Mouse (Mus musculus) liver, embryonic 16.5 days (tissue): Measurements from ENCODE around the gene Wars2. TPM values are rescaled to one million over a fixed set of nuclear protein-coding genes. Genes with fewer than 3 reads are reported as not detected.

Experiments
- ATAC-seq: fragments of 200-750 bp; cut with Nextera tagmentation; 2 replicates; pipeline ENCODE4 v1.8.0; 2017; ENCODE audit warnings: low read depth, mild to moderate bottlenecking, moderate number of reproducible peaks, moderate library complexity
- H3K27ac ChIP-seq: fragments of 300-500 bp; sonication (generic); 2 replicates; pipeline ENCODE4 v1.5.1; 2014; ENCODE audit warnings: mild to moderate bottlenecking, low read length
- H3K27me3 ChIP-seq: fragments of 300-500 bp; sonication (generic); 2 replicates; pipeline ENCODE4 v1.6.1; 2014; ENCODE audit warnings: low read depth, low read length, mixed read lengths; ENCODE audit not compliant: control insufficient read depth, insufficient read depth
- H3K36me3 ChIP-seq: fragments of 300-500 bp; sonication (generic); 2 replicates; pipeline ENCODE4 v1.6.1; 2014; ENCODE audit warnings: mild to moderate bottlenecking; ENCODE audit not compliant: control insufficient read depth, insufficient read depth
- H3K4me1 ChIP-seq: fragments of 300-500 bp; sonication (generic); 2 replicates; pipeline ENCODE4 v1.6.1; 2014; ENCODE audit warnings: low read depth, low read length, mixed read lengths; ENCODE audit not compliant: control insufficient read depth
- H3K4me2 ChIP-seq: fragments of 300-500 bp; sonication (generic); 2 replicates; pipeline ENCODE4 v1.6.1; 2014; ENCODE audit warnings: low read depth, low read length, mixed read lengths
- H3K4me3 ChIP-seq: fragments of 300-500 bp; sonication (generic); 2 replicates; pipeline ENCODE4 v1.5.1; 2014; ENCODE audit warnings: low read depth, mild to moderate bottlenecking, low read length
- H3K9ac ChIP-seq: fragments of 300-500 bp; sonication (generic); 2 replicates; pipeline ENCODE4 v1.6.1; 2014; ENCODE audit warnings: low read depth, low read length
- H3K9me3 ChIP-seq: fragments of 300-500 bp; sonication (generic); replicated peaks from 2 replicates; pipeline ENCODE4 v1.6.1; 2016; ENCODE audit warnings: low read length; ENCODE audit not compliant: control insufficient read depth
- WGBS: fragments of 180-500 bp; shearing (Covaris S2); extraction: QIAGEN DNeasy Blood & Tissue Kit; methylation state at CpG from one replicate; pipeline ENCODE4 v1.1.7; 2014; ENCODE audit not compliant: insufficient replicate concordance; 5-methylcytosine and 5-hydroxymethylcytosine counted together
- polyA plus RNA-seq: library from polyadenylated mRNA; unstranded; fragments of >200 nt; fragmentation: Nextera tagmentation; extraction: Ambion mirVana; gene quantifications from 2 replicates; pipeline ENCODE4 v1.2.1, GENCODE M21; 2015

Wars2 gene
- polyA plus RNA-seq, 1 experiment from 2014 or later, result 2.5 TPM

DNA sequence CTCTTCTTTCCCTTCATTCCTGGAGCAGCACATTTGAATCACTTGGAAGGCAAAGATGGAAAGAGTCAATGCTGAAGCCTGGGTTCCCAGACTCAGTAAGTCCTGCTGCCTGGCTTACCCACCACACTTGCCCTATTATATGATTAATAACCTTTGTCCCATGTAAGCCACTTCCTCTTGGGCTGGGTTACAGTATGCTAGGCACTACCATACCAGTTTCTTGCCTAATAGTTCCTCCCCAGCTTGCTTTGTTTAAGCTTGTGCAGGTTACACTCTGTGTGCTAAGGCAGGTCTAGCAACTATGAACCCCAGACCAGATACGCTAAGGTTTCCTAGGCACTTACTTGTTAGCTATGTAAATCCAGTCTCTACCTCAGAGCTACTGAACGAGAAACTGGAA, 86.9 kb downstream of the Wars2 start:
- H3K4me1 ChIP-seq, result no peaks in the 10 kb centered on the region
- no peak for ATAC-seq
- WGBS, result 58% methylated on average over 2 of the region's 2 CpGs
- H3K4me2 ChIP-seq, result no peak overlapping the region
- no peaks in the 10 kb centered on the region for H3K36me3 ChIP-seq
- H3K27ac ChIP-seq, result no peak overlapping the region
- H3K9me3 ChIP-seq, result no peaks in the 10 kb centered on the region
- H3K4me3 ChIP-seq, result no peak overlapping the region
- no peak overlapping the region for H3K9ac ChIP-seq
- H3K27me3 ChIP-seq, result no peaks in the 10 kb centered on the region

- H3K27me3 ChIP-seq, result peaks cover 51% of the 10 kb centered on the region
- no peak for ATAC-seq
Observed at GRCm38 (mm10) chr3:99233393-99234318, 92.8 kb downstream of the Wars2 start.

GRCm38 (mm10) chr3:99234319-99234869, 93.5 kb downstream of the Wars2 start:
- H3K4me2 ChIP-seq, result no peak overlapping the region

More at GRCm38 (mm10) chr3:99233393-99234318, 92.8 kb downstream of the Wars2 start:
- H3K9ac ChIP-seq, result no peak overlapping the region
- no peaks in the 10 kb centered on the region for H3K36me3 ChIP-seq
- no peak overlapping the region for H3K4me2 ChIP-seq
- H3K9me3 ChIP-seq, result no peaks in the 10 kb centered on the region
- no peak overlapping the region for H3K4me3 ChIP-seq
- 5% methylated on average over 20 of the region's 20 CpGs for WGBS
- H3K27ac ChIP-seq, result no peak overlapping the region
- no peaks in the 10 kb centered on the region for H3K4me1 ChIP-seq

DNA sequence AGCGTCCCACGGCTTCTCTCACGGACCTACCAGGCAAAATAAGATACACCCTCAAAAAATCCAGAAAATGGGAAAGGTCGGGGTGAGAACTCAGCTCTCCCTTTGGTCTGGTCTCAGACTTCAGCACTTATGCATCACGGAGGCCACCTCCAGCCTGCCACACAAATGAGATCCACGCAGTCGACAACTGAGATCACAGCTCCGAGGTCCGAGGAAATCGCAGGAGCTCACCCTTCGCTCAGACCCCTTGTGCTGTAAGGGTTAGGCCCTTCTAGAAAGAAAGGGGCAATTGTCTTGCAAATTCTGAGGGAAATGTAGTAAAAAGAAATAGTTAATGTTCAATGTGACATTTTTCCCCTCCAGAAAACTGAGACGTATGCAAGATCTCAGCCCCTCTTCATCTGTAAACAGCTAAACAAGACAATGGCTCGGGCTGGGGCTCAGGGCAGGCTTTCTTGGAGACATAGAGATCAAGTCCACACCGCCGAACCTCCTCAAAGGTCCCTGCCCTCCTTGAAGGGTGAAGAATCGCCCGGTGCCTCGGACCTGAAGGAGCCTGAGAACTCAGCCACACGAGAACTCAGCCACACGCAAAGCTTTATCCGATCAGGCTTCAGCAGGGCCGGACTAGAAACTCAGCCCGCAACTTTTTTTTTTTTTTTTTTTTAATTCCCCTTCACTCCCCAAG, 94.4 kb downstream of the Wars2 start:
- Histone ChIP-seq H3K27me3 (peaks cover 65% of the 10 kb centered on the region), H3K9ac (no peak overlapping the region), H3K9me3 (no peaks in the 10 kb centered on the region), H3K4me1 (no peaks in the 10 kb centered on the region), H3K27ac (no peak overlapping the region), H3K36me3 (no peaks in the 10 kb centered on the region), H3K4me3 (no peak overlapping the region), H3K4me2 (no peak overlapping the region)
- ATAC-seq, result no peak
- 2% methylated on average over 23 of the region's 23 CpGs for WGBS

More at GRCm38 (mm10) chr3:99234319-99234869, 93.5 kb downstream of the Wars2 start:
- Histone ChIP-seq H3K36me3 (no peaks in the 10 kb centered on the region), H3K9me3 (no peaks in the 10 kb centered on the region), H3K27ac (no peak overlapping the region), H3K27me3 (peaks cover 57% of the 10 kb centered on the region), H3K4me3 (no peak overlapping the region), H3K9ac (no peak overlapping the region), H3K4me1 (no peaks in the 10 kb centered on the region)
- 9% methylated on average over 17 of the region's 17 CpGs for WGBS
- no peak for ATAC-seq

DNA sequence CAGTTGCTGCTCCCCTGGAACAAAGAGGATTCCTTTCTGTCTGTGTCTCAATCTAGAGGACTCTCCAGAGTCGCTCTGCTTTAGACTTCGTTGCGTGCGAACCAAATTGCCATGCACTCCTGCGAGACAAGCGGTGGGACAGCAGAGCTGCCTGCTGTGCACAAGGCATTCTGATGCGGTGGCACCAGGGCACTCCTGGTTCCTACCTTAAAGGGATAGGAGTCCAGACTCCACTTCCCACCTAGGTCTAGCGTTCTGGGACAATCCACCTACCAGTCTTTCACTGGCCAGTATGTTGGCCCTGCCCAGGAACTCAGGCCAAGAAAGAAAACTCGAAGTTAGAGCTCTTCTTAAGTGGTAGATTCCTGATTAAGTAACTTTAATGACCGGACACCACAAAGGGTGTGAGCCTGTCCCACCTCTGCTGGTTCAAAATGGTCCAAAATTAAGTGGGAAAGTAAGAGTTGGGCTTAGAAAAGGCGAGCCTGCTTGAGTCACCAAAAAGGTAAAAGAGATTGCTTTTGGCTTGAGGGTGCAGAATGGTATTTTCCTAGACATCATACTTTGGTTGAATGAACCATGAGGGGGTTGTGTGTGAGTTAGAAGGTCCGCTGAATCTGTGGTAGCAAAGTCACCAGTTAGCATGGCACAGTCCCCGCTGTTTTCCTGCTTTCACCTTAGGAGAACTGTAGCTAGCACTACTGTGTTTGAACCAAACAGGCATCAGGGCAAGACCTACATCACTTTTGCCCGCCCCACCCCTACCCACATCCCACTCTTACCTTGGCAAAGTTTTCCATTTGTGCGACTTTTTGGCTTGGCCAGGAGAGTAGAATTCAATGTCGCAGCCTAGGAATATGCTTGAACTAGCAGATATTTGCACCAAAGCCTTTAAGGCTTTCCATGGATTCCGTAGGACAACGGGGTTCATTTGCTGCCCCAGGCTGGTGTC, 95.2 kb downstream of the Wars2 start:
- Histone ChIP-seq H3K9me3 (no peaks in the 10 kb centered on the region), H3K27ac (no peak overlapping the region), H3K36me3 (no peaks in the 10 kb centered on the region), H3K4me1 (no peaks in the 10 kb centered on the region), H3K4me3 (no peak overlapping the region), H3K9ac (no peak overlapping the region), H3K4me2 (no peak overlapping the region), H3K27me3 (peaks cover 73% of the 10 kb centered on the region)
- WGBS, result 3% methylated on average over 18 of the region's 18 CpGs
- no peak for ATAC-seq

DNA sequence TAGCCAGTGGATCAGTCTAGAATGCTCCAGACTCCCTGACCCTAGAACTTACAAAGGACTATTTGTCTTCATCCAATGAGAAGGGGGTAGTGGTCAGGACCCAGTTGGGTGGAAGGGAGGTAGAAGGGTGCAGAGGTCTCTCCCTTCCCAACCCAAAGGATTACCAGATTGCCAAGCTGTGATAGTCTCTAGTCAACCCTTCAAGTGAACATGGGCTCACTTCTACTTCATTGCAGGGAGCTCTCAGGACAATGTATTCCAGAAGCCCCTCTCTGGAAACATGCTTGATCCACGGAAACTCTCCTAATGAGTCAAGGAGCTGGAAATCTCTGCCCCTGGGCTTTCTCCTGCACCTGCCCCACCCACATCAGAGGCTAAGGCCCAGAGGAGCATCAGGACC, 97.8 kb downstream of the Wars2 start:
- H3K36me3 ChIP-seq, result no peaks in the 10 kb centered on the region
- H3K27ac ChIP-seq, result no peak overlapping the region
- no peak for ATAC-seq
- H3K4me2 ChIP-seq, result no peak overlapping the region
- H3K4me3 ChIP-seq, result no peak overlapping the region
- H3K27me3 ChIP-seq, result peaks cover 95% of the 10 kb centered on the region
- no peak overlapping the region for H3K9ac ChIP-seq
- 0% methylated on average over 1 of the region's 1 CpGs for WGBS
- no peaks in the 10 kb centered on the region for H3K4me1 ChIP-seq
- no peaks in the 10 kb centered on the region for H3K9me3 ChIP-seq

DNA sequence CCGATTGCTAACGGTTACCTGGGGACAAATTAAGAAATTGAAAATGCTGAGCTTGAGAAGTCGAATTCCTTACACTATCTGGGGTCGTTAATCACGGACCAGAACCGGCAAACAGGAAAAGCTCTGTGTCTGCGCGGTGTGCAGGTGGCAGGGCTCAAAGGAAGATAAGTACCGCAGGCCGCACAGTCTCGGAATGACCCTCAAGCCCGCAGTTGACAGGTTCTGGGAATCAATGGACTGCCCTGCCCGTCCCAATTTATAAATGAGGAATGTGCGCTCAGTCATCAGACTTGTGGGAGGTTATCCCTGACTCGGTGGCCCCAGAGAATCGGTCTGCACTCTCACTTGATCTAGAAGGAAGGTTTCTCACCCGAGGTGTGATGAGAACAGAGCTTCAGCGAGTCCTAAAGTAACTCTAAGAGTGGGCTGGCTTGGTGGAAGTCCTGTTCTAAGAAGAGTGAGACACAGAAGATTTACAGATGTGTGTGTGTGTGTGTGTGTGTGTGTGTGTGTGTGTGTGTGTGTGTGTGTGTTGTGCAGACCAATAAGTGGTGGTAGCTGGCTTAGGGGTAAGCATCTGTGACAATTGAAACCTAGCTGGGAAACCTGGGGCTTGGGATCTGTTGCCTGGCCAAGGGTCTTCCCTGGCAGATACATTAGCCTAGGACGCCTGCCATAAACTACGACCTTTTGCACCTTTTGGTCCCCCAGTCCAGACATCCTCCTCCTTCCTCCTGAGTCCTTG, 98.6 kb downstream of the Wars2 start:
- 2% methylated on average over 20 of the region's 20 CpGs for WGBS

DNA sequence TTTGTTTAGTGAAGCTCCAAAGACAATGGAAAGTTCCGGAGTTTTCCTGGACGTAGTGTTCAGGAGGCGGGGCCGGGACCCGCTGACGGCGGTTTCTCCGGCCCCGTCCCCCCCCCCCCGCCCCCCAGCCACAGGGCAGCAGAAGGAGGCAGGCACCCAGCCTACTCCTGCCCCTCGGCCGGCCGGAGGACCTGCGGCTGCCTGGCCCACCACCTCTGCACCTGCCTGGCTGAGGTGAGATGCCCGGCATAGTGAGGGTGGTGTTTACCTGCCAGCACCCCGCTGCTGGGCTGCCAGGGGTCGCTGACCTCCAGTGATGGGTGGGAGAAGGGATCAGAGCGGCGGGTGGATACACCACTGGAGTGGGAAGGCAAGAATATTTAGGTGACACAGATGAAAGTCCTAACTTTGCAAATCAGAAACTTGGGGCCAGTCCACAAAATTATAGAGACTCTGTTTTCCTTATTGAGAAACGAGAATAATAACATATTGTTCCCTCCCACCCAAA, 99.4 kb downstream of the Wars2 start, which contains the start of gene Tbx15:
TSS of gene Tbx15 (plus strand) at position 169 of the 508 bp plus-strand sequence.
- ATAC-seq, result no peak
- Histone ChIP-seq H3K9me3 (no peaks in the 10 kb centered on the region), H3K27me3 (peaks cover 90% of the 10 kb centered on the region), H3K27ac (no peak within 1 kb of the TSS), H3K4me1 (no peaks in the 10 kb centered on the region), H3K36me3 (no peaks in the 10 kb centered on the region), H3K4me3 (peak within 1 kb of the TSS; percentile 19; the same call in 1 of the 2 replicates), H3K4me2 (no peak within 1 kb of the TSS), H3K9ac (no peak within 1 kb of the TSS)
- WGBS, result 3% methylated on average over 18 of the region's 20 CpGs

More for the DNA sequence above, 98.6 kb downstream of the Wars2 start:
- Histone ChIP-seq H3K9me3 (no peaks in the 10 kb centered on the region), H3K9ac (no peak overlapping the region), H3K27me3 (peaks cover 91% of the 10 kb centered on the region), H3K4me3 (no peak overlapping the region), H3K27ac (no peak overlapping the region), H3K36me3 (no peaks in the 10 kb centered on the region), H3K4me2 (no peak overlapping the region), H3K4me1 (no peaks in the 10 kb centered on the region)
- ATAC-seq, result no peak
